Mouse (Mus musculus): ENCODE measurements around the gene 4930539E08Rik.

Gene 4930539E08Rik

GRCm38 (mm10) chr17:28863926-28864325 is 51.2 kb downstream of the 4930539E08Rik start:
- POLR2A ChIA-PET, result interaction anchor here in 2 of 4 experiments (0.6 to 1.3 kb wide), 2 partner anchors 32 to 538 kb away, joined by 4 read pairs; no protein-coding TSS in a partner anchor

GRCm38 (mm10) chr17:28858205-28858604 is 56.9 kb downstream of the 4930539E08Rik start, which contains the start of gene Pnpla1:
TSS of gene Pnpla1 (plus strand) at chr17:28858411.
- ChIA-PET POLR2A (no interaction called here), CTCF (no interaction called here)

More at GRCm38 (mm10) chr17:28863926-28864325, 51.2 kb downstream of the 4930539E08Rik start:
- CTCF ChIA-PET, result interaction anchor here in 1 of 4 experiments (1.2 to 2.1 kb wide), 2 partner anchors 13 to 16 kb away, joined by 3 to 5 read pairs; no protein-coding TSS in a partner anchor

GRCm38 (mm10) chr17:28856030-28856429 is 59.1 kb downstream of the 4930539E08Rik start:
- ChIA-PET POLR2A (interaction anchor here in 3 of 4 experiments (0.6 to 3.2 kb wide), 14 partner anchors 10 to 406 kb away, joined by 3 to 11 read pairs (median 4); no protein-coding TSS in a partner anchor), CTCF (interaction anchor here (0.6 to 3.2 kb wide), 11 partner anchors 20 to 447 kb away, joined by 3 to 23 read pairs (median 4); no protein-coding TSS in a partner anchor)

- POLR2A ChIA-PET, result interaction anchor here (0.5 to 3.2 kb wide), 20 partner anchors 10 to 1227 kb away, joined by 3 to 11 read pairs (median 4); no protein-coding TSS in a partner anchor
- CTCF ChIA-PET, result interaction anchor here (0.6 to 3.2 kb wide), 14 partner anchors 15 to 211 kb away, joined by 3 to 23 read pairs (median 4); no protein-coding TSS in a partner anchor
Observed at GRCm38 (mm10) chr17:28855166-28855885, 59.8 kb downstream of the 4930539E08Rik start.

GRCm38 (mm10) chr17:28854377-28854776 is 60.7 kb downstream of the 4930539E08Rik start:
- CTCF ChIA-PET, result interaction anchor here in 3 of 4 experiments (0.6 to 3.2 kb wide), 11 partner anchors 16 to 1271 kb away, joined by 3 to 23 read pairs (median 3); no protein-coding TSS in a partner anchor
- POLR2A ChIA-PET, result interaction anchor here in 3 of 4 experiments (0.6 to 3.2 kb wide), 6 partner anchors 20 to 52 kb away, joined by 3 to 11 read pairs (median 4); no protein-coding TSS in a partner anchor

GRCm38 (mm10) chr17:28850511-28850910 is 64.6 kb downstream of the 4930539E08Rik start:
- ChIA-PET CTCF (interaction anchor here in 1 of 4 experiments (1.3 kb wide), 1 partner anchor 26 kb away, joined by 4 read pairs; no protein-coding TSS in a partner anchor), POLR2A (interaction anchor here in 1 of 4 experiments (0.9 kb wide), 1 partner anchor 50 kb away, joined by 3 read pairs; no protein-coding TSS in a partner anchor)

- CTCF ChIA-PET, result interaction anchor here (0.5 to 2.2 kb wide), 8 partner anchors 11 to 309 kb away, joined by 3 to 8 read pairs (median 3); no protein-coding TSS in a partner anchor
- POLR2A ChIA-PET, result interaction anchor here (0.5 to 1.3 kb wide), 11 partner anchors 11 to 429 kb away, joined by 3 to 4 read pairs (median 3); partner anchors contain the start of gene Srsf3 (in 1 of the 4)
Observed at GRCm38 (mm10) chr17:28846974-28847617, 68.0 kb downstream of the 4930539E08Rik start.

All from embryonic stem cell, embryonic (primary cell).